Comparison of ENCODE assay signal across 8 mouse cellular contexts in the genomic region with DNA sequence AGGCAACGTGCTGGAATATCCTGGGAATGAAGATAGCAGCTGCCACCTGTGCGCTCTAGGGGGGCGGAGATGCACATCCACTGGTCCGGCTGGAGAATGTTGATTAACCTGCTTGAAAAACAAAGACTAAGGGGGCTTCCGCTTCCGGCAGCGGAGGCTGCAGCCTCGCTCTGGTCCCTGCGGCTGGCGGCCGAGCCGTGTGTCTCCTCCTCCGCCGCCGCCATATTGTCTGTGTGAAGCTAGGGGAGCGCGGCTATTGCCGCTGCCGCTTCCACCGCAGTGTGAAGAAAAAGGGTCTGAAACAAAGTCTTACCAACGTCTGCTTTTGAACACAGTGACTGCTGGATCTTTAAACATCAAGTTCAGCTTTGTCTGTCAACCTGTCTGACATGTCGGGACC. TPM values are rescaled to one million over a fixed set of nuclear protein-coding genes. Genes with fewer than 3 reads are reported as not detected.
DNase-seq lines count a peak whose midpoint lies in the region; ATAC-seq and TF ChIP-seq lines count a peak whose summit lies in the region.
"Not testable (repeated sequence)": the region's sequence is repeated elsewhere in the genome, so short reads cannot be mapped to it uniquely, and the experiment has no call there.

TSS of gene Gm10031 (plus strand) at position 171 of the 400 bp plus-strand sequence.

- not testable (repeated sequence) for DNase-seq in adrenal gland, adult 8-10 months; forebrain, embryonic 11.5 days (ENCODE audit: low spot score); gastrocnemius, postnatal 36 days; heart, postnatal 4 days; layer of hippocampus, adult 8-10 months (ENCODE audit: low spot score in 2 of 2); limb, embryonic 14.5 days (ENCODE audit: low spot score); stomach, postnatal 0 days (ENCODE audit: low spot score)

- not testable (repeated sequence) for H3K9ac ChIP-seq in forebrain, embryonic 11.5 days (ENCODE audit: low read length); limb, embryonic 14.5 days (ENCODE audit: low read depth, low read length, severe bottlenecking); stomach, postnatal 0 days (ENCODE audit: low read length)

- H3K27me3 ChIP-seq in forebrain, embryonic 11.5 days (ENCODE audit: control insufficient read depth, insufficient read depth, low read length); limb, embryonic 14.5 days (ENCODE audit: control insufficient read depth, insufficient read depth, low read length); stomach, postnatal 0 days (ENCODE audit: control insufficient read depth, insufficient read depth, low read length): not testable (repeated sequence)

- not testable (repeated sequence) for H3K36me3 ChIP-seq in forebrain, embryonic 11.5 days (ENCODE audit: control insufficient read depth, insufficient read depth, low read length); limb, embryonic 14.5 days (ENCODE audit: control insufficient read depth, insufficient read depth, low read length); stomach, postnatal 0 days (ENCODE audit: control insufficient read depth, insufficient read depth, low read length)

- TF ChIP-seq EP300 in stomach, postnatal 0 days (optimal IDR thresholded peaks at IDR 0.05) = not testable (repeated sequence)

- not testable (repeated sequence) for H3K4me3 ChIP-seq in forebrain, embryonic 11.5 days (ENCODE audit: low read depth, low read length); limb, embryonic 14.5 days (replicated peaks; ENCODE audit: low read length); stomach, postnatal 0 days (ENCODE audit: low read depth, low read length)

- not testable (repeated sequence) for TF ChIP-seq CTCF in stomach, postnatal 0 days (IDR thresholded peaks at IDR 0.05; ENCODE audit: low read depth)

- ATAC-seq in forebrain, embryonic 11.5 days (replicated peaks; ENCODE audit: low FRiP score) = 0 out of 2 replicates have a peak, but pooled peaks have one; percentile 78
- peak; percentile 77 for ATAC-seq in limb, embryonic 14.5 days (ENCODE audit: low FRiP score, low read depth)
- peak; percentile 99 for ATAC-seq in megakaryocyte-erythroid progenitor cell, adult 5-6 weeks (replicated peaks; ENCODE audit: low FRiP score, low TSS enrichment, poor library complexity, severe bottlenecking)
- peak; percentile 87 for ATAC-seq in stomach, postnatal 0 days (ENCODE audit: low FRiP score, low TSS enrichment)

- intact Hi-C loops in gastrocnemius, postnatal 36 days (cut with DNase I) = not testable (repeated sequence)

- H3K27ac ChIP-seq in forebrain, embryonic 11.5 days (ENCODE audit: low read depth, low read length); limb, embryonic 14.5 days (replicated peaks; ENCODE audit: low read depth, low read length); stomach, postnatal 0 days (replicated peaks): not testable (repeated sequence)

- not testable (repeated sequence) for TF ChIP-seq POLR2A in limb, embryonic 14.5 days (IDR thresholded peaks at IDR 0.05; ENCODE audit: borderline replicate concordance, extremely low read depth, insufficient read depth, insufficient read length)

- WGBS in forebrain, embryonic 11.5 days = 96% methylated on average over 21 of the region's 22 CpGs
- WGBS in limb, embryonic 14.5 days = 86% methylated on average over 18 of the region's 22 CpGs
- WGBS in stomach, postnatal 0 days = 84% methylated on average over 18 of the region's 22 CpGs

- not testable (repeated sequence) for H3K4me1 ChIP-seq in forebrain, embryonic 11.5 days (replicated peaks; ENCODE audit: control insufficient read depth, insufficient read depth, low read length); limb, embryonic 14.5 days (ENCODE audit: control insufficient read depth, insufficient read depth, low read length); stomach, postnatal 0 days (replicated peaks; ENCODE audit: control insufficient read depth, insufficient read depth)

- H3K4me2 ChIP-seq in forebrain, embryonic 11.5 days (ENCODE audit: low read depth, low read length, severe bottlenecking); limb, embryonic 14.5 days (replicated peaks; ENCODE audit: low read depth, low read length, severe bottlenecking); stomach, postnatal 0 days (replicated peaks; ENCODE audit: low read depth): not testable (repeated sequence)

- H3K9me3 ChIP-seq in forebrain, embryonic 11.5 days (ENCODE audit: control insufficient read depth, low read length); limb, embryonic 14.5 days (ENCODE audit: control insufficient read depth, low read length); stomach, postnatal 0 days (ENCODE audit: control insufficient read depth, low read length): not testable (repeated sequence)

RNA-seq across cellular contexts. Expression of gene Gm10031, which starts in this region (rescaled TPM):
- total RNA-seq in adrenal gland, adult 8-10 months (2022) = 10 to 100 TPM; 28.0 to 44.6 (median 34.7) TPM
- 0.12 and 0.37 TPM in 2 replicates for polyA plus RNA-seq in forebrain, embryonic 11.5 days (2014; fragmentation: Nextera tagmentation; extraction: Ambion mirVana)
- 10 to 100 TPM; 36.7 to 40.4 TPM for total RNA-seq in gastrocnemius, postnatal 36 days (2021)
- total RNA-seq in heart, postnatal 4 days (2021) = 10 to 100 TPM; 43.1 to 47.8 TPM
- total RNA-seq in layer of hippocampus, adult 8-10 months (2022) = 10 to 100 TPM; 39.0 to 49.4 (median 43.5) TPM
- polyA plus RNA-seq in limb, embryonic 14.5 days (2012; rRNA removed) = 6.0 and 7.0 TPM in 2 replicates
- 0.32 and 0.73 TPM in 2 replicates for polyA plus RNA-seq in limb, embryonic 14.5 days (2014; fragmentation: Nextera tagmentation; extraction: Ambion mirVana)
- 3.8 and 7.9 TPM in 2 replicates for total RNA-seq in megakaryocyte-erythroid progenitor cell, adult 5-6 weeks (2014; fragmentation: Nextera tagmentation)
- total RNA-seq in megakaryocyte-erythroid progenitor cell, adult 5-6 weeks (2017) = 17.0 and 19.5 TPM in 2 replicates
- polyA plus RNA-seq in stomach, postnatal 0 days (2015; fragmentation: Nextera tagmentation; extraction: Ambion mirVana) = 0.53 and 0.62 TPM in 2 replicates

Comparison
In these comparisons a context has a peak if more than half of its experiments do, and no peak if none do; other contexts are left out.
1. Peak in ATAC-seq in forebrain, embryonic 11.5 days; RNA of the gene not detected or under 1 TPM.
2. Peak in ATAC-seq in stomach, postnatal 0 days; RNA of the gene not detected or under 1 TPM.